ENCODE assay signal across 7 mouse cellular contexts in the genomic region with DNA sequence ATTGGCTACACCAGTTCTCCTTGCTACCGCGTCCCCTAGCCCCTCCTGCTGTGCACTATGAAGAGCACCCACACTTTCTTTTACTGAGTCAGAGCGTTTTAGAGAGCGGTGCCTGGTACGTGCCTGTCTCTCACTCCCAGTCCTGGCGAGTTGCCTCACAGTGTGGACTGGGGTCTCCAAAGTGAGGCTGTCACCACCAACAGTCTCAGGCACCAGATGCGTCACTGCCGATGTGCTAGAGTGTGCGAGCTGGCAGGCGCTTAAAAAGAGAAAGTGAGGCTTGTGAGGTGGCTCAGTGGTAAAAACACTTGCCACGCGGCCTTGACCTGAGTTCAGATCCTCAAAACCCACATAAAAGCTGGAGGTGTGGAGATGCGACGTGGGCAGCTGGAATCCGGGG. TPM values are rescaled to one million over a fixed set of nuclear protein-coding genes. Genes with fewer than 3 reads are reported as not detected.
A peak's percentile ranks its signal among the peaks of the same experiment; 100 is the strongest.
DNase-seq lines count a peak whose midpoint lies in the region; ATAC-seq lines count a peak whose summit lies in the region.

No protein-coding gene starts in this region.

- WGBS in hindbrain, embryonic 13.5 days = 51% methylated on average over 15 of the region's 15 CpGs

- DNase-seq in kidney, adult 18-20 months = peak; percentile 4
- no peak for DNase-seq in kidney, postnatal 25 days
- DNase-seq in R1 (ENCODE audit: low read depth, low spot score) = peak; percentile 52
- DNase-seq in urinary bladder, adult 18-20 months (ENCODE audit: low spot score in 2 of 2) = no peak
- DNase-seq in gastrocnemius, postnatal 36 days = no peak

- no peaks in the 10 kb centered on the region for H3K27me3 ChIP-seq in hindbrain, embryonic 13.5 days

- H3K27ac ChIP-seq in hindbrain, embryonic 13.5 days = peak overlapping the region; percentile 31; the same call in 1 of the 2 replicates

- H3K4me3 ChIP-seq in hindbrain, embryonic 13.5 days = no peak overlapping the region

- H3K4me2 ChIP-seq in hindbrain, embryonic 13.5 days = 0 out of 2 replicates have a peak overlapping the region, but pooled peaks have one; percentile 4

- intact Hi-C loops in gastrocnemius, postnatal 36 days (cut with DNase I) = no loop called here

- no peaks in the 10 kb centered on the region for H3K9me3 ChIP-seq in hindbrain, embryonic 13.5 days

- no peaks in the 10 kb centered on the region for H3K36me3 ChIP-seq in hindbrain, embryonic 13.5 days

- 0 out of 2 replicates have a peak overlapping the region, but pooled peaks have one; percentile 15 for H3K9ac ChIP-seq in hindbrain, embryonic 13.5 days

- H3K4me1 ChIP-seq in hindbrain, embryonic 13.5 days (replicated peaks) = peaks cover 71% of the 10 kb centered on the region

- ATAC-seq in CD4-positive, CD25-positive, alpha-beta regulatory T cell, adult 4 months = peak; percentile 9
- no peak for ATAC-seq in hindbrain, embryonic 13.5 days (ENCODE audit: low FRiP score)

RNA-seq across cellular contexts. Expression of gene Anp32a, which starts 8.2 kb away (rescaled TPM):
- polyA plus RNA-seq in CD4-positive, CD25-positive, alpha-beta regulatory T cell, adult 4 months (2017; shearing (Covaris generic)) = 100 to 1,000 TPM; 111 to 235 TPM
- polyA plus RNA-seq in hindbrain, embryonic 13.5 days (2015; fragmentation: Nextera tagmentation; extraction: Ambion mirVana) = 149 and 172 TPM in 2 replicates
- total RNA-seq in gastrocnemius, postnatal 36 days (2021) = 10 to 100 TPM; 60.8 to 62.9 TPM

Comparison
In these comparisons a context has a peak if more than half of its experiments do, and no peak if none do; other contexts are left out.
1. DNase-seq: peak in kidney, adult 18-20 months (single experiment) and R1 (single experiment); none in kidney, postnatal 25 days (0 of 2), urinary bladder, adult 18-20 months (0 of 2) and gastrocnemius, postnatal 36 days (0 of 2).